Mouse (Mus musculus): ENCODE results near the gene Alkbh4. TPM values are rescaled to one million over a fixed set of nuclear protein-coding genes. Genes with fewer than 3 reads are reported as not detected.
"Not testable (repeated sequence)": the region's sequence is repeated elsewhere in the genome, so short reads cannot be mapped to it uniquely, and the experiment has no call there.

The Alkbh4 gene
- polyA plus RNA-seq, 1 experiment from 2014 or later, result 11.2 TPM

GRCm38 (mm10) chr5:136143161-136143755 lies 7.3 kb downstream of the Alkbh4 start:
- TF ChIP-seq CTCF (IDR thresholded peaks at IDR 0.05), result no peak
- in situ Hi-C loops (cut with MboI; ENCODE audit: low pct_unique_long_range_greater_than_20kb), result no loop called here
- POLR2A ChIA-PET, result no interaction called here
- ATAC-seq, result peak; percentile 47
- no peak for DNase-seq (ENCODE audit: low read depth, low spot score)
- CTCF ChIA-PET, result interaction anchor here (1.4 kb wide), 1 partner anchor 10 kb away, joined by 4 read pairs; no protein-coding TSS in a partner anchor
- no peaks in the 10 kb centered on the region for H3K27me3 ChIP-seq

DNA sequence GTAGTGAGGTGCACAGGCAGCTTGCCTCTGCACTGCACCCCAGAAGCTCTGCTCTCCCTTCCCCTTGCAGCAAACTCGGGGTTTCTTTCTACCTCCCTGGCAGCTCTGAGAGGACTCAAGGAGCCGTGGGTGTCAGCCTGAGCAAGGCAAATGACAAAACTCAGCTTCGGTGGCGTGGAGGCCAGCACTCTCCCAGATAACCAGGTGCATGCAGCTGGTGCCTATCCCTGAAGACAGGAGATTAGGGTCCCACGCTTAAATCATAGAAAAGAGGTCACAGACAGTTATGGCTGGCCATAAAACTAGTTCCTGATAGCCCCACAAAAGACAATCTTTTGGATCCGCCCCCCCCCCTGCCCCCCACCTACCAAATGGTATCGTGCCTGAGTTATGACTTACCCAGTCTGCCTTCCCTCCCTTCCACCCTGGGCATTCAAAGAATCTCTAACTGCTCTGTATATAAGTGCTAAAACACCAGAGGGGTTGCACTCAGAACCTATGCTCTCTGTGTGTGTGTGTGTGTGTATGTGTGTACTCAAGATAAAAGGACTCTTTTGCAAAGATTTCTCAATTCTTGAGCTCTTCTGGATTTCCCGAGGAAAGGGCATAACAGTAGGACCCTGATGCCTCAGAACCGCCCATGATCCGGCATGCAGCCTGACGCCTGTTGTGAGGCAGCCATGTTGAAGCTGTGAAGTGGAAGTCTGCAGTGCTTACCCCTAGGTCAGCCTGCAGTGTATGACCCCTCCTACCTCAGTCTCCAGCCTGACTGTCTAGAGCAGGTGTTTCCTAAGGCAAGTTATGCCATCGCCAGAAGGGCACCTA lies 8.9 kb downstream of the Alkbh4 start:
- no peaks in the 10 kb centered on the region for H3K27me3 ChIP-seq
- POLR2A ChIA-PET, result no interaction called here
- ATAC-seq (no peak), DNase-seq (ENCODE audit: low read depth, low spot score) (no peak)
- in situ Hi-C loops (cut with MboI; ENCODE audit: low pct_unique_long_range_greater_than_20kb), result no loop called here
- TF ChIP-seq CTCF (IDR thresholded peaks at IDR 0.05), result no peak
- CTCF ChIA-PET, result interaction anchor here (1.0 kb wide), 1 partner anchor 10 kb away, joined by 3 read pairs; no protein-coding TSS in a partner anchor

DNA sequence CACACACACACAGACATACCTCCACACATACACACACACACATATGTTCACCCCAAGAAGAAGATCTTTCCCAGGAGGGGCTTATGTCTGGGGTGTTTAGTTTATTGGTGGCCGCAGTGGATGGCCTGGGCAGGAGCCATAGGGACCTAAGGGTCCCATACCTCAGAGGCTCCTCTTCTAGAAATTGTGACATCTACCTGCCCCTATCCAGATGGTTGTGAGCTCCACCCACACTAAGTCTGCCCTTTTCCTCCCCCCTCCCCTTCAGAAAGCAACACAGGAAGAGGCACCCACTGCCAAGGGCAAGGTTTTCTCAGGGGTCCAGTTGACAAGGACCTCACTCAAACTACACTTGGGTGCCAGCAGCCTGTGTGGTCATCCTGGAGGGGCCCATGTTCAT lies 11.0 kb downstream of the Alkbh4 start:
- DNase-seq (ENCODE audit: low read depth, low spot score) (no peak), ATAC-seq (no peak)
- CTCF ChIA-PET, result interaction anchor here (0.7 to 1.3 kb wide), 2 partner anchors 15 to 37 kb away, joined by 3 read pairs; no protein-coding TSS in a partner anchor
- no peak for TF ChIP-seq CTCF (IDR thresholded peaks at IDR 0.05)
- no peaks in the 10 kb centered on the region for H3K27me3 ChIP-seq
- in situ Hi-C loops (cut with MboI; ENCODE audit: low pct_unique_long_range_greater_than_20kb), result no loop called here
- POLR2A ChIA-PET, result no interaction called here

DNA sequence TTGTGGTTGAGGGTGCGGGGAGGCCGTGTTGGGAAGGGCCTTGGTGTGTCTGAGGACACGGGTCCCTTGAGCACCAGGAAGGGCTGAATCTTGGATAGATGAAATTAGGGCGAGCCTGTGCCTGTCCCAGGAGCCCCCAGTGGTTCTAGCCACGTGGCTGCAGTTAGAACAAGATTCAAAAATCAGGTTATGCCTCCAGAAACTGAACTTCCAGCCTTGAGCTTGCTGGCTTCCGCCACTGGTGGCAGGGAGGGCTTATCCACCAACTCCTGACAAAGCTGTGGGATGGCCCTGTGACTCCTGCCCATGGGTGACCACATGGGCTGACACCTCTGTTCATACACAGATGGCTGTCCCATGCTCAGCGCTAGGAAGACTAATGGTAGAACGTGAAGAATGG lies 11.8 kb downstream of the Alkbh4 start:
- in situ Hi-C loops (cut with MboI; ENCODE audit: low pct_unique_long_range_greater_than_20kb), result no loop called here
- POLR2A ChIA-PET, result no interaction called here
- no peak for TF ChIP-seq CTCF (IDR thresholded peaks at IDR 0.05)
- ATAC-seq, result no peak
- H3K27me3 ChIP-seq, result no peaks in the 10 kb centered on the region
- CTCF ChIA-PET, result interaction anchor here (0.7 to 1.5 kb wide), 3 partner anchors 14 to 38 kb away, joined by 3 read pairs; no protein-coding TSS in a partner anchor
- no peak for DNase-seq (ENCODE audit: low read depth, low spot score)

DNA sequence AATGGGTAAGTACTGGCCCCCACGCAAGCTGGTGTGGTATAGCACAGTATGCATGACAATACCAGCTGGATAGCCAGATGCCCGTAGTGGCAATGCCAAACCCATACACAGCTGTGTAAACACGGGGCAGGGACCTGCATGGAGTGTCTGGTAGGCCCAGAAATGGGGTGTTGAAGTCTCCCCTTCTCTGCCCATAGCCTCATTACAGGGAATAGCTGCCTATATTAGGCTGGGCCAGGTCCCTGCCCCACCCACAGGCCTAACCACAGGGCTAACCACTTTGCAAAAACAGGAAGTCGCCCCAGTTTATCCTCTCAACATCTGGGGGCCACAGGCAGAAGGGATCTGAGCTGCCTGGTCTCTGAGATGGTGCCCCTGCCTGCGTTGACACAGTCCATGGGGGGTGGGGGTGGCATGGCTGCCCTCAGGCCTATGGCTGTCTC lies 13.2 kb downstream of the Alkbh4 start:
- ATAC-seq; in situ Hi-C loops (cut with MboI; ENCODE audit: low pct_unique_long_range_greater_than_20kb); H3K27me3 ChIP-seq; POLR2A ChIA-PET; DNase-seq (ENCODE audit: low read depth, low spot score): not testable (repeated sequence)
- CTCF ChIA-PET, result interaction anchor here (1.5 kb wide), 1 partner anchor 37 kb away, joined by 3 read pairs; no protein-coding TSS in a partner anchor

- in situ Hi-C loops (cut with MboI; ENCODE audit: low pct_unique_long_range_greater_than_20kb), result no loop called here
- ChIA-PET POLR2A (no interaction called here), CTCF (interaction anchor here (1.2 kb wide), 1 partner anchor 31 kb away, joined by 3 read pairs; no protein-coding TSS in a partner anchor)
- no peak for TF ChIP-seq CTCF (IDR thresholded peaks at IDR 0.05)
- no peaks in the 10 kb centered on the region for H3K27me3 ChIP-seq
- no peak for DNase-seq (ENCODE audit: low read depth, low spot score)
- ATAC-seq, result no peak
Observed at GRCm38 (mm10) chr5:136152365-136152764, 16.4 kb downstream of the Alkbh4 start.

GRCm38 (mm10) chr5:136155399-136155798 lies 19.5 kb downstream of the Alkbh4 start:
- POLR2A ChIA-PET, result interaction anchor here (0.6 kb wide), 3 partner anchors 14 to 103 kb away, joined by 3 read pairs; no protein-coding TSS in a partner anchor
- CTCF ChIA-PET, result interaction anchor here (1.1 kb wide), 1 partner anchor 11 kb away, joined by 3 read pairs; no protein-coding TSS in a partner anchor
- H3K27me3 ChIP-seq, result no peaks in the 10 kb centered on the region
- DNase-seq (ENCODE audit: low read depth, low spot score) (no peak), ATAC-seq (no peak)
- in situ Hi-C loops (cut with MboI; ENCODE audit: low pct_unique_long_range_greater_than_20kb), result no loop called here
- no peak for TF ChIP-seq CTCF (IDR thresholded peaks at IDR 0.05)

GRCm38 (mm10) chr5:136160084-136160483 lies 24.1 kb downstream of the Alkbh4 start:
- H3K27me3 ChIP-seq; in situ Hi-C loops (cut with MboI; ENCODE audit: low pct_unique_long_range_greater_than_20kb); POLR2A ChIA-PET; CTCF ChIA-PET; ATAC-seq; DNase-seq (ENCODE audit: low read depth, low spot score): not testable (repeated sequence)

DNA sequence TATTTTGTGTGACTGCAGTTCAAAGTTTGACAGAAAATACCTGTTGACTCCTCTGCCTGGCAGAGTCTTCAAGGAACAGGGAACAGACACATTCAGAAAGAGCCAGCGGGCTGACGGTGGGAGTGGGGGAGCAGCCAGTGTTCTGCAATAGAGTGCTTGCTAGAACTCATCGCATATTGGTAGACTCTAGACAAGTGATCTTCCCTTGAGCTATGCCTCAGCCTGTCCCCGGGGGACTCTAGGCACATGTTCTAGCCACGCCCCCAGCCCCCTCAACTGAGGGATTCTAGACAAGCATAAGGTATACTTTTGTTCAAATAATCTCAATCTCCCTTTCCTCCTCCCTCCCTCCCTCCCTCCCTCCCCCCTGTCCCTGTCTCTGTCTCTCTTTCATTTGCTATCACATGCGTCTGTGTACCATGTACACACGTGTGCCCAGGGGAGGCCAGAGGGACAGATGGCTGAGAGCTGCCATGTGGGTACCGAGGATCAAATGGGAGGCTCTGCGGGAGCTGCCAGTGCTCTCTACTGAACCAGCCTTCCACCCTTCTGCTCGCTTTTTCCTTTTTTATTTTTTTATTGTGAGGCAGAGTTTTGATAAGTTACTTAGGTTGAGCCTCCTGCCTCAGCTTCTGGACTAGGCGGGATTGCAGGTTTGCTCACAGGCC lies 28.0 kb downstream of the Alkbh4 start:
- POLR2A ChIA-PET, result no interaction called here
- in situ Hi-C loops (cut with MboI; ENCODE audit: low pct_unique_long_range_greater_than_20kb), result no loop called here
- H3K27me3 ChIP-seq, result no peaks in the 10 kb centered on the region
- no peak for ATAC-seq
- no peak for TF ChIP-seq CTCF (IDR thresholded peaks at IDR 0.05)
- DNase-seq (ENCODE audit: low read depth, low spot score), result no peak
- CTCF ChIA-PET, result no interaction called here

- no peak for TF ChIP-seq CTCF (IDR thresholded peaks at IDR 0.05)
- no peak for DNase-seq (ENCODE audit: low read depth, low spot score)
- H3K27me3 ChIP-seq, result no peaks in the 10 kb centered on the region
- ChIA-PET CTCF (no interaction called here), POLR2A (no interaction called here)
- no peak for ATAC-seq
- in situ Hi-C loops (cut with MboI; ENCODE audit: low pct_unique_long_range_greater_than_20kb), result no loop called here
Observed at GRCm38 (mm10) chr5:136165246-136165645, 29.3 kb downstream of the Alkbh4 start.
